Mouse (Mus musculus): ENCODE results near the gene Btbd3. TPM values are rescaled to one million over a fixed set of nuclear protein-coding genes. Genes with fewer than 3 reads are reported as not detected.

The Btbd3 gene
- polyA plus RNA-seq, 1 experiment, result 4.4 TPM

DNA sequence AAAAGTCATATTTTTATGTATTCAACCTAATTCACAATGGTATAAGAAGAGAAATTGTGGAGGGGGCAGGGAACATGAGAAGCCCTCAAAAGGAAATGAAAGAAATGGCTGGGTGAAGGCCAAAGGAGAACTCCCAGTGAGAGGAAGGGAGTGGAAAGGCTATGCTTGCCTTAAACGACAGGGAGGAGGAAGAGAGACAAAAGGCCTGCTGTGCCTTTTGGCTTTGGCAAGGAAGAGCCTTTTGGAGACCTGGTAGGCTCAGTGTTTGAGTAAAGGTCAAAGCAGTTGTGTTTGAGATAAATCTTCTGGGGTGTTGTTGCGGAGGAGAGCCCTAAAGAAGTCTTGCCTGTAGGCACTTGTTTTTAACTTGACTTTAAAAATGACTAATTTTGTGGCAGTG, 175.6 kb downstream of the Btbd3 start:
- TF ChIP-seq CTCF (IDR thresholded peaks at IDR 0.05; ENCODE audit: low read depth, low read length) (no peak), POLR2A (IDR thresholded peaks at IDR 0.05; ENCODE audit: borderline replicate concordance, low read depth, low read length) (no peak)
- H3K4me1 ChIP-seq (ENCODE audit: control insufficient read depth, insufficient read depth, low read length), result no peaks in the 10 kb centered on the region
- no peak overlapping the region for H3K27ac ChIP-seq (ENCODE audit: insufficient read depth, low read depth, low read length)
- no peak overlapping the region for H3K4me3 ChIP-seq (ENCODE audit: insufficient read depth, low read length)

DNA sequence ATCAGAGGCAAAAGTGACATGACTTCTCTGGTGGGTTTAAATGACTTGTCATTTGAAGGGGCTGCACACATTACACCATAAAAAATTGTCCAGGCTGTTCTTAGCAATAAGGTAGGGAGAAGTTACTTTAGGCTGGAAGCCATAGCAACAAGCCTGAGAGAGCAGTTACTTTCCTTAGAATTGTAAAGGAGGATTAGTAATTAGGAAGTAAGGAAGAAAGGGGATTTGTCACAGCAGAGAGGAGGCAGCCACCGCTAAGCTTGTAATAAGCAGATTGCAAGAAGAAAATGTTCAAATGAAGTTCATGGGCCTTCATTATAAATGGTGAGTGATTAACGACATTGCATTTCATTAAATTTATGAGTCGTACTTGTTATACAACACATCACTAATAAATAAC, 190.1 kb downstream of the Btbd3 start:
- Histone ChIP-seq H3K4me1 (ENCODE audit: control insufficient read depth, insufficient read depth, low read length) (no peaks in the 10 kb centered on the region), H3K27ac (ENCODE audit: insufficient read depth, low read depth, low read length) (no peak overlapping the region), H3K4me3 (ENCODE audit: insufficient read depth, low read length) (no peak overlapping the region)
- TF ChIP-seq POLR2A (IDR thresholded peaks at IDR 0.05; ENCODE audit: borderline replicate concordance, low read depth, low read length) (no peak), CTCF (IDR thresholded peaks at IDR 0.05; ENCODE audit: low read depth, low read length) (no peak)

DNA sequence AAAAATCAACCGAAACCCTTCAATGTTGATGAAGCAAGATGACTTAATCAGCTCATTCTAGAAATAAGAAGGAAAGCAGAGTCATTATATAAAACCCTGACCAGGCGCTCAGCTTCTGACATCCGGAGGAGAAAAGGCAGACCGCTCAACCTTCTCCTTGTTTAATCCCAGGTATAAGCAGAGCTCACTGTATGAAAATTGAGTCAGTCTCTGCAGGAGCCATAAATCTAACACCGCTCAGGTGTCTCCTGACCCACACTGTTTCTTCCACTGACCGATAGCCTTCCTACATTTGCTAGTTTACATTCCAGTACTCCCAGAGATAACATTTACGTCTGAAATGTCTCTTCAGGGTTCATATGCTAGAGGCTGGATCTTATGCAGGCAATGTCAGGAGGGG, 190.6 kb downstream of the Btbd3 start:
- H3K4me1 ChIP-seq (ENCODE audit: control insufficient read depth, insufficient read depth, low read length), result no peaks in the 10 kb centered on the region
- no peak for TF ChIP-seq CTCF (IDR thresholded peaks at IDR 0.05; ENCODE audit: low read depth, low read length)
- no peak for TF ChIP-seq POLR2A (IDR thresholded peaks at IDR 0.05; ENCODE audit: borderline replicate concordance, low read depth, low read length)

DNA sequence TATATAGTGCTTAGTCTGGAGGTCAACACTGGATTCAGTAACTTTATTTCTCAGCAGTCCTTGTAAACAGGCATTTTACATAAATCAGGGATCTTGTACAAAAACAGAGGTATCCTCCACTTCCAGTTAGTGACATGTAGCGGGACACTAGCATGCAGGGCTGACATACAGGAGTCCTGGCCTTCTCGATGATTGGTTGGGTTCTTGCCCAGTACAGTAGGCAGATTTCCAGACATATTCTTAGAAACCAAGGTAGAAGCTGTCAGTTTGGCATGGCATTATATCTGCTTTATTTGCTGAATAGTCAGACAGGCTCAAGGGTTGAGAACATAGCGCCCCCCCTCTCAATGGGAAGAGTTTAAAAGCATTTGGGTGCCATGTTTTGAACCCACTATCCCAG, 191.3 kb downstream of the Btbd3 start:
- Histone ChIP-seq H3K27ac (ENCODE audit: insufficient read depth, low read depth, low read length) (no peak overlapping the region), H3K4me3 (ENCODE audit: insufficient read depth, low read length) (no peak overlapping the region), H3K4me1 (ENCODE audit: control insufficient read depth, insufficient read depth, low read length) (no peaks in the 10 kb centered on the region)
- no peak for TF ChIP-seq POLR2A (IDR thresholded peaks at IDR 0.05; ENCODE audit: borderline replicate concordance, low read depth, low read length)
- TF ChIP-seq CTCF (IDR thresholded peaks at IDR 0.05; ENCODE audit: low read depth, low read length), result no peak

More for the DNA sequence above, 190.6 kb downstream of the Btbd3 start:
- Histone ChIP-seq H3K27ac (ENCODE audit: insufficient read depth, low read depth, low read length) (no peak overlapping the region), H3K4me3 (ENCODE audit: insufficient read depth, low read length) (no peak overlapping the region)

DNA sequence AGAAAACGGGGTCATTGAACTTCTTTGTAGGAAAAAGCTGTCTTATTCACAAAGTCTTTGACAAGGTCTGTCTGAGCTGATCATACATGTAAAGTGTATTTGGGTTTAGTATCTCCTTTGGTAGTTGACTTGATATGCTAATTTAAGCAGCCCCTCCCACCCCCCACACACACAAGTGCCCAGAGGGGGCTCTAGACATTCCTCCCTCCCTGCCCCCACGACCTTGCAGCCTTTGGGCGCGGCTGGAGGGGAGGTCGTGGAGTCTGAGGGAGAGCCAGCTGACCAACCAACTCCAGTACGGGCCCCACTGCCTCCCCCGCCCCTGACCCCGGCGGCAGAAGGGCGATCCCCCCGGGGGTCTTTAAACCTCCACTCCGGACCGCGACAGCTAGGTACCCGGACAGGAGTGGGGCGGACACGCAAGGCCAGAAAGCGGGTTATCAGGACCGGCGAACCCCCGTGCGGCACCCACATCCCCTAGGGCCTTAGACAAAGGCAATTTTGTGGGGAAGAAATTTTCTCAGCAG, 211.7 kb downstream of the Btbd3 start:
- Histone ChIP-seq H3K4me3 (ENCODE audit: insufficient read depth, low read length) (no peak overlapping the region), H3K4me1 (ENCODE audit: control insufficient read depth, insufficient read depth, low read length) (no peaks in the 10 kb centered on the region)
- TF ChIP-seq CTCF (IDR thresholded peaks at IDR 0.05; ENCODE audit: low read depth, low read length), result no peak
- TF ChIP-seq POLR2A (IDR thresholded peaks at IDR 0.05; ENCODE audit: borderline replicate concordance, low read depth, low read length), result no peak

DNA sequence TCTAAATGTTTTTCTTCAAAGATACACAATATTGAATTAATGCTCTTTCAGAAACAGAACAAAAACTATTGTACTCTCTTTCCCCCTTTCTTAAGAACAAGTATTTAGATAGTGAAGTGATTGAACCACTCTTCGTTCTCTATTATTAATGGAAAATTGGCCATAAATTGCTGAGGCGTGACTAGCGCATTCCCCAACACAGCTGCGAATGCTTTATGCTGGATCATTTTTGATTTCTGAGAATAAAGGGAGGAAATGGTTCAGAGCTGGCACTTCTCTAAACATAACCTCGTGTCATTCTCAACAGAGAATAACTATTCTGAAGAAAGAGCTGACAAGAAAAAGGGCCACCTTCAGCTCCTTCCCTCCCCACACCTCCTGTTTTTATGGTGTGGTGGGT, 217.0 kb downstream of the Btbd3 start:
- Histone ChIP-seq H3K4me1 (ENCODE audit: control insufficient read depth, insufficient read depth, low read length) (no peaks in the 10 kb centered on the region), H3K27ac (ENCODE audit: insufficient read depth, low read depth, low read length) (no peak overlapping the region), H3K4me3 (ENCODE audit: insufficient read depth, low read length) (no peak overlapping the region)
- TF ChIP-seq POLR2A (IDR thresholded peaks at IDR 0.05; ENCODE audit: borderline replicate concordance, low read depth, low read length), result no peak
- no peak for TF ChIP-seq CTCF (IDR thresholded peaks at IDR 0.05; ENCODE audit: low read depth, low read length)

More for the DNA sequence above, 211.7 kb downstream of the Btbd3 start:
- H3K27ac ChIP-seq (ENCODE audit: insufficient read depth, low read depth, low read length), result no peak overlapping the region

DNA sequence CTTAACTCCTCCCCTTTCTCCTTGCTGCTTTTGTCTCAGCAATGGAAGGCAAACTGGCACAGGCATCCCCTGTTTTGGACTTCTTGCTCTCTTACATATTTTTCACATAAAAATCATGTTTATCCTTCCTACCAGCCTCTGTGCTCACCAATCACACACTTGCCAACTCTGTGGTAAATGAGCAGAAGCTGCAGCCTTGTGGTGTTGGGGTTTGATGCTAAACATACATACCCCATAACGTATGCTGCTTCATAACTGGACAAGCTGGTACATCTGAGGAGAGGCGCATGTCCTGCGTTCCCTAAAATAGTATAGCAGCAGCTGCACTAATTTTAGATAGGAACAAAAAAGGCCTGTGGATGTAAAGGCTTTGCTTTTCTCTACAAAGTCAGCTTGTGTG, 220.1 kb downstream of the Btbd3 start:
- Histone ChIP-seq H3K4me1 (ENCODE audit: control insufficient read depth, insufficient read depth, low read length) (no peaks in the 10 kb centered on the region), H3K4me3 (ENCODE audit: insufficient read depth, low read length) (no peak overlapping the region), H3K27ac (ENCODE audit: insufficient read depth, low read depth, low read length) (no peak overlapping the region)
- TF ChIP-seq POLR2A (IDR thresholded peaks at IDR 0.05; ENCODE audit: borderline replicate concordance, low read depth, low read length), result no peak
- no peak for TF ChIP-seq CTCF (IDR thresholded peaks at IDR 0.05; ENCODE audit: low read depth, low read length)

DNA sequence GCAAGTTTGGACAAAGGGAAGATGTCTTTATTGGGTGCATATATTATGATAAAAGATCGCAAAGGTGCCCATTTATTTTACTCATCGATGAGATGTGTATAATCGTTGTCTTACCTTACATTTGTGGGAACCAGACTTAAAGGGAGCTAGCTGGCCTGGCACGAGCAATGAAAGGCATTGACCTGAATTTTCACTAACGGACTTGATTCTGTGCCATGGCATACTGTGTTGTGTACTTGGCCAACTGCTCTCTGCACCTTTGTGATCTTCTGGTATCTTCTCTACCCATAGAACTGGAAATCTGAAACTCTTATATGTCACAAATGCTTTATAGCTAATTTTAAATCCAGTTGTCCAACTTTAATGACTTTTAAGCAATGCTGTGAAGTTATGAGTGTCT, 220.9 kb downstream of the Btbd3 start:
- TF ChIP-seq POLR2A (IDR thresholded peaks at IDR 0.05; ENCODE audit: borderline replicate concordance, low read depth, low read length) (no peak), CTCF (IDR thresholded peaks at IDR 0.05; ENCODE audit: low read depth, low read length) (no peak)
- Histone ChIP-seq H3K4me1 (ENCODE audit: control insufficient read depth, insufficient read depth, low read length) (no peaks in the 10 kb centered on the region), H3K4me3 (ENCODE audit: insufficient read depth, low read length) (no peak overlapping the region), H3K27ac (ENCODE audit: insufficient read depth, low read depth, low read length) (no peak overlapping the region)

DNA sequence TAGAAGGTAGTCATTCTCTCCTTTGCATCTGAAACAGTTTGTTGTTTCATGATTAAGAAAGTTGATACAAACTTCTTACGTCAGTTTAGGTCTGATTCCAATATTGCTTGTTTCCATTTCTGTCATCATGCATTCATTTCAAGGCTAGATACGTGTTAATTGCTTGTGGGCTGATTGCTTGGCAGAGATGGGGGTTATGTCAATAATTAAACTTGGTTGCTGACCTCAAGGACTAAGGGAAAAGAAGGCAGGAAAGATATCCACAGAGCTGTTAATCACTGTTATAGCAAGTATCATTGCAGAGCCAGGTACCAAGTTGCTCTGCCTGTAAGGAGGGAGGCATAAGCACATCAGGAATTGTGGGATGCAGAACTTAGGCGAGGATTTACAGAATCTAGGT, 226.2 kb downstream of the Btbd3 start:
- TF ChIP-seq CTCF (IDR thresholded peaks at IDR 0.05; ENCODE audit: low read depth, low read length), result no peak
- TF ChIP-seq POLR2A (IDR thresholded peaks at IDR 0.05; ENCODE audit: borderline replicate concordance, low read depth, low read length), result no peak
- no peak overlapping the region for H3K27ac ChIP-seq (ENCODE audit: insufficient read depth, low read depth, low read length)
- H3K4me3 ChIP-seq (ENCODE audit: insufficient read depth, low read length), result no peak overlapping the region
- no peaks in the 10 kb centered on the region for H3K4me1 ChIP-seq (ENCODE audit: control insufficient read depth, insufficient read depth, low read length)

DNA sequence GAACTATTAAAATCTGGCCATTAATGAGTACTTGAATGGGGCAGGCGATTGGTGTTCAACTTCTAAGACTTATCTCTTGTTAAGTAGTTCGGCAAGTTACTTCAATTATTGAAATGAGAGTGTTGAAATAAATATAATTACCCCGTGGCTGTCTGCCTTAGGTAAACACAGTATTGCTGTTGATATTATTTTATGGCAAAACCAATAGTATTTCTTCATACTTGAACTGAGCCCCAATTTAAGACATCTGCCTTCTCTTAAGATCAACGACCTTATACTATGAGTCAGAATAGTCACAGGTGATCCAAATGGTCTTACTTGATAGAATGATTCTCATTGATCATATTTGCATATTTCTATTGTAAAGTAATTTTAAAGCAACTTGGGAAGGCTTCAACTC, 228.5 kb downstream of the Btbd3 start:
- Histone ChIP-seq H3K4me1 (ENCODE audit: control insufficient read depth, insufficient read depth, low read length) (no peaks in the 10 kb centered on the region), H3K27ac (ENCODE audit: insufficient read depth, low read depth, low read length) (no peak overlapping the region), H3K4me3 (ENCODE audit: insufficient read depth, low read length) (no peak overlapping the region)
- no peak for TF ChIP-seq CTCF (IDR thresholded peaks at IDR 0.05; ENCODE audit: low read depth, low read length)
- no peak for TF ChIP-seq POLR2A (IDR thresholded peaks at IDR 0.05; ENCODE audit: borderline replicate concordance, low read depth, low read length)

All from bone marrow macrophage, adult 2 months (primary cell).